Mouse (Mus musculus) lung, postnatal 0 days (tissue): ENCODE results near the gene Elovl7. TPM values are rescaled to one million over a fixed set of nuclear protein-coding genes. Genes with fewer than 3 reads are reported as not detected.

Experiments
- ATAC-seq: fragments of 200-750 bp; cut with Nextera tagmentation; 2 replicates; pipeline ENCODE4 v1.8.0; 2017; ENCODE audit warnings: moderate library complexity
- DNase-seq: peaks from one replicate; pipeline ENCODE4 v3.0.0-alpha.2; 2016; ENCODE audit warnings: low spot score
- H3K27ac ChIP-seq: fragments of 300-500 bp; sonication (generic); 2 replicates; pipeline ENCODE4 v1.5.1; 2014; ENCODE audit warnings: antibody characterized with exemption, mild to moderate bottlenecking, low read length, mixed read lengths
- H3K27me3 ChIP-seq: fragments of 300-500 bp; sonication (generic); replicated peaks from 2 replicates; pipeline ENCODE4 v1.6.1; 2014; ENCODE audit warnings: low read length, mixed read lengths; ENCODE audit not compliant: insufficient read depth
- H3K36me3 ChIP-seq: fragments of 300-500 bp; sonication (generic); 2 replicates; pipeline ENCODE4 v1.6.1; 2014; ENCODE audit warnings: low read length, mixed read lengths; ENCODE audit not compliant: insufficient read depth
- H3K4me1 ChIP-seq: fragments of 300-500 bp; sonication (generic); 2 replicates; pipeline ENCODE4 v1.6.1; 2014; ENCODE audit warnings: antibody characterized with exemption, low read depth, low read length, mixed read lengths; ENCODE audit not compliant: insufficient read depth
- H3K4me2 ChIP-seq: fragments of 300-500 bp; sonication (generic); replicated peaks from 2 replicates; pipeline ENCODE4 v1.6.1; 2014; ENCODE audit warnings: low read depth, mild to moderate bottlenecking, low read length, moderate library complexity, mixed read lengths
- H3K4me3 ChIP-seq: fragments of 300-500 bp; sonication (generic); 2 replicates; pipeline ENCODE4 v1.5.1; 2014; ENCODE audit warnings: low read depth, low read length
- H3K9ac ChIP-seq: fragments of 300-500 bp; sonication (generic); replicated peaks from 2 replicates; pipeline ENCODE4 v1.6.1; 2014; ENCODE audit warnings: low read depth, mild to moderate bottlenecking
- H3K9me3 ChIP-seq: fragments of 300-500 bp; sonication (generic); 2 replicates; pipeline ENCODE4 v1.6.1; 2016; ENCODE audit warnings: low read length, mixed read lengths
- CTCF ChIP-seq: IDR thresholded peaks from 2 replicates; pipeline ENCODE4 v1.5.1; 2016; ENCODE audit warnings: antibody characterized with exemption, mild to moderate bottlenecking
- EP300 ChIP-seq: IDR thresholded peaks from 2 replicates; pipeline ENCODE4 v1.6.1; 2016; ENCODE audit warnings: antibody characterized with exemption, mild to moderate bottlenecking, control low read depth
- WGBS: fragments of 180-500 bp; shearing (Covaris S2); extraction: QIAGEN DNeasy Blood & Tissue Kit; methylation state at CpG from one replicate; pipeline ENCODE4 v1.1.7; 2014; 5-methylcytosine and 5-hydroxymethylcytosine counted together
- polyA plus RNA-seq: library from polyadenylated mRNA; unstranded; fragments of >200 nt; fragmentation: Nextera tagmentation; extraction: Ambion mirVana; gene quantifications from 2 replicates; pipeline ENCODE4 v1.2.1, GENCODE M21; 2015

The Elovl7 gene
- 10.1 and 12.9 TPM in 2 replicates for polyA plus RNA-seq

DNA sequence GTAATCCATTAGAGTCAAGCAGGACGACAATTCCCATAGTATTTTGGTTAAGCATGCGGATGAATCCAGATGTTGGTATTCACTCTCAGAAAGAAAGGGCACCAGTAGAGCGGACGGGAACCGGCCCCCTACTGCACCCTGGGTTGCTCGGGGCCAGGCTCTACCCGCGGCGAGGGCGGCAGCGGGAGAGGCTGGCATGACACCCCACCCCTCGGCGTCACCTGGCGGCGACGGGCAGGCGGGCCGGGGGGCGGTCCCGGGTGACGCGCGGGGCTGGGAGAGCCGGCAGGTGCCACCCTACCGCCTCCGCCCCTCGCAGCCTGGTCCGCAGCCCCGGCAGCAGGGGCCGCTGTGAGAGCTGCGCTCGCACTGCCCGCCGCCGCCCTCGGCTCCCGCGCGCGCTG, at the start of gene Elovl7:
Gene Elovl7 (plus strand): TSS at position 324 of the 404 bp plus-strand sequence.
- no peaks in the 10 kb centered on the region for H3K27me3 ChIP-seq
- DNase-seq (peak; percentile 88), ATAC-seq (peak; percentile 99)
- H3K9ac ChIP-seq: peak within 1 kb of the TSS; percentile 48
- H3K36me3 ChIP-seq: no peaks in the 10 kb centered on the region
- 0 out of 2 replicates have a peak within 1 kb of the TSS, but pooled peaks have one; percentile 38 for H3K27ac ChIP-seq
- no peaks in the 10 kb centered on the region for H3K9me3 ChIP-seq
- peak within 1 kb of the TSS; percentile 100 for H3K4me2 ChIP-seq
- H3K4me3 ChIP-seq: peak within 1 kb of the TSS; percentile 77
- peaks cover 7% of the 10 kb centered on the region; the same call in 1 of the 2 replicates for H3K4me1 ChIP-seq
- TF ChIP-seq CTCF: peak; percentile 52
- no peak for TF ChIP-seq EP300
- WGBS: under 1% methylated on average over 28 of the region's 40 CpGs

DNA sequence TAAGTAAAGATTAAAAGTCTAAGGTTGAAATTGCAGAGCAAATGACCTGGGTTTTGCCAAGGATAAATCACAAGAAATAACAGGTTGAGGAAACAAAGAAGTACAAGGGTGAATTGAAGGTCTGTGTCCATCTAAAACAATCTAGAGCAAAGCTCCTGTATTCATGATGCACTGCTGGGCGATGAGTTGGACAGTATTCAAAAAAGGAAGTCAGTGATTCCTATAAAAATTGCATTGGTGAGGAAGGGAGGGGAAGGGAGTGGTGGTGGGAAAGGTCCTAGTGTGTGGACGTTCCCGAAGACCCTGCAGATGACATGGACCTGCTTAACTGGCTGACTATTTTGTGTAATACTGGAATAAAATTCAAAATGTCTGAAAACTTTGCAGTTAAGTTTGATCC, 49.6 kb upstream of the Elovl7 start:
- ATAC-seq (no peak), DNase-seq (no peak)
- no peaks in the 10 kb centered on the region for H3K27me3 ChIP-seq
- H3K36me3 ChIP-seq: no peaks in the 10 kb centered on the region
- no peak overlapping the region for H3K27ac ChIP-seq
- WGBS: 86% methylated on average over 3 of the region's 3 CpGs
- no peak overlapping the region for H3K4me2 ChIP-seq
- 0 out of 2 replicates have a peak, but pooled peaks cover 1% of the 10 kb centered on the region for H3K4me1 ChIP-seq
- no peak for TF ChIP-seq EP300
- no peak for TF ChIP-seq CTCF
- no peak overlapping the region for H3K4me3 ChIP-seq
- no peak overlapping the region for H3K9ac ChIP-seq
- H3K9me3 ChIP-seq: no peaks in the 10 kb centered on the region

DNA sequence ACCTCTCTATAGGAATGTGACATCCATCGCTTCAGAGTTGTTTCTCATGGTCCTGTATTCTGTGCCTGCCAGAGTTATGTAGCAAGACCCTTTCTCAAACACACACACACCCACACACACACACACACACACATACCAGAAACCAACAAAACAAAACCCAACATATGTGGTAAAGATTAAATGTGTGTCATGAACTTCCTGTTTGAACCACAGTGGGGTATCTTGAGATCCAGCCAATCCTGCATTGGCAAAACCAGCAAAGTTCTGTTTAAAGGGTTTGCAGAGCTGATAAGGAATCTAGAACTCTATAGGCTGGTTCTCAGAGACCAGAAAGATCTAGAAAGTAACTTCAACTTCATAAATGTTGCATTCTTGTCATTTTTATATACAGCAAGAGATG, 44.2 kb upstream of the Elovl7 start:
- H3K9me3 ChIP-seq: no peaks in the 10 kb centered on the region
- H3K4me2 ChIP-seq: no peak overlapping the region
- DNase-seq: no peak
- no peaks in the 10 kb centered on the region for H3K4me1 ChIP-seq
- 93% methylated on average over 1 of the region's 1 CpGs for WGBS
- no peak overlapping the region for H3K27ac ChIP-seq
- H3K27me3 ChIP-seq: no peaks in the 10 kb centered on the region
- no peak for TF ChIP-seq EP300
- TF ChIP-seq CTCF: no peak
- no peak for ATAC-seq
- no peak overlapping the region for H3K4me3 ChIP-seq
- no peak overlapping the region for H3K9ac ChIP-seq
- H3K36me3 ChIP-seq: 0 out of 2 replicates have a peak, but pooled peaks cover 3% of the 10 kb centered on the region

DNA sequence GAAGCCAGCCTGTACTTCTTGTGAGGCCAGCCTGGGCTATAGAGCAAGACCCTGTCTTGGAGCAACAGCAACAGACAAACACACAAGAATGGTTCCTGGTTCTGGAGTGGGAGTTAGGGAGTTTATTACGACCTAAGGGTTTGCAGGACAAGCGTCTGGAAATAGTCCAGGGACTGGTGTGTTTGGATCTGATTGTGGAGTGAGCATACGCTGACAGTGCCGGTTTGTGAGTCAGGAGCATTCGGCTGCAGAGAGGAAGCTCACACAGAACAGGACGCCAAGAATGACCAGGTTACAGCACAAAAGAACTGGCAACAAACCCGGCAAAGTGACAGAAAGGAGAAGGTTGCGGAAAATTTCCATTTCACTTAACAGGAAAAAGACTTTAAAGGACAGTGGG, 43.7 kb upstream of the Elovl7 start:
- no peaks in the 10 kb centered on the region for H3K9me3 ChIP-seq
- H3K4me2 ChIP-seq: no peak overlapping the region
- ATAC-seq (no peak), DNase-seq (no peak)
- WGBS: 87% methylated on average over 8 of the region's 8 CpGs
- H3K27ac ChIP-seq: no peak overlapping the region
- TF ChIP-seq CTCF: no peak
- TF ChIP-seq EP300: no peak
- peaks cover 3% of the 10 kb centered on the region; the same call in 1 of the 2 replicates for H3K36me3 ChIP-seq
- no peak overlapping the region for H3K4me3 ChIP-seq
- no peaks in the 10 kb centered on the region for H3K27me3 ChIP-seq
- H3K9ac ChIP-seq: no peak overlapping the region
- no peaks in the 10 kb centered on the region for H3K4me1 ChIP-seq

DNA sequence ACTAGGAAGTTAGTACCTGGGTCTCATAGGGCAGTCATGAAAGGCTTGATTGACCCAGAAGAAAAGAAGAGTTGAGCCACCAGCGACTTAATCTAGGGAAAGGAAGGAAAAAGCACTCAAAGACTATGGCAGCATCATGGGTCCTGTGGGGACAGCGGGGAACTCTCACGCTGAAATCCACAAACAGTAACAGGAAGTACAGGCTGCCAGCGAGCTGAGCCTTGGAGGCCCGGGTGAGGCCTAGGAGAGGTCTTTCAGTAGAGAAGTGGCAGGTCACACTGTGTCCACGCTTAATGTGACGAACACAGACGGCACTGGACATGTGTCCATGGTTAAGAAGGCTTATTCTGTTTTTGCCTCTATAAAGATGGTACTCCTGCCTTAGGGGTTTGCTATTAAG, 34.6 kb upstream of the Elovl7 start:
- Histone ChIP-seq H3K9ac (no peak overlapping the region), H3K27me3 (no peaks in the 10 kb centered on the region), H3K9me3 (no peaks in the 10 kb centered on the region), H3K4me1 (no peaks in the 10 kb centered on the region), H3K27ac (no peak overlapping the region), H3K36me3 (peaks cover 11% of the 10 kb centered on the region; the same call in 1 of the 2 replicates), H3K4me3 (no peak overlapping the region), H3K4me2 (no peak overlapping the region)
- no peak for TF ChIP-seq CTCF
- TF ChIP-seq EP300: no peak
- no peak for DNase-seq
- no peak for ATAC-seq
- WGBS: 80% methylated on average over 8 of the region's 8 CpGs

DNA sequence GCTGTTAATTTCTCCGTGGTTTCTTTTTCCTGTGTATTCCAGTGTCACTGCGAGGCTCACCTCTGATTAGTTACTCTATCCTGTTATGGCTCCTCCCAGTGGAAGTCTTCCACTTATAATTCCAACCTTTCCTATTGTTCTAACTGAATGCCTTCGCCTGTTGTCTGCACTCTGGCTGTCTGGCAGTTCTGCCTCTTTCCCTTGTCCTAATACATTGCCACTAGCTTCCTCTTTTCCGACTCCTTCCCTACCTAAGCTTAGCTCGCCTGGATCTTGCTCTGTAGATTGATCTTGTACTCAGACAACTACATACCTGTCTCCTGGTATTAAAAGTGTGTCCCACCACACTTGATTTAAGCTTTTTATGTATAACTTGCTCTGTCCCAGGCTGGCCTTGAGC, 33.4 kb upstream of the Elovl7 start:
- H3K27ac ChIP-seq: no peak overlapping the region
- H3K4me2 ChIP-seq: no peak overlapping the region
- no peaks in the 10 kb centered on the region for H3K4me1 ChIP-seq
- WGBS: 68% methylated on average over 5 of the region's 5 CpGs
- ATAC-seq (no peak), DNase-seq (no peak)
- TF ChIP-seq CTCF (no peak), EP300 (no peak)
- H3K9ac ChIP-seq: no peak overlapping the region
- H3K27me3 ChIP-seq: no peaks in the 10 kb centered on the region
- no peak overlapping the region for H3K4me3 ChIP-seq
- H3K36me3 ChIP-seq: peaks cover 7% of the 10 kb centered on the region; the same call in 1 of the 2 replicates
- no peaks in the 10 kb centered on the region for H3K9me3 ChIP-seq

DNA sequence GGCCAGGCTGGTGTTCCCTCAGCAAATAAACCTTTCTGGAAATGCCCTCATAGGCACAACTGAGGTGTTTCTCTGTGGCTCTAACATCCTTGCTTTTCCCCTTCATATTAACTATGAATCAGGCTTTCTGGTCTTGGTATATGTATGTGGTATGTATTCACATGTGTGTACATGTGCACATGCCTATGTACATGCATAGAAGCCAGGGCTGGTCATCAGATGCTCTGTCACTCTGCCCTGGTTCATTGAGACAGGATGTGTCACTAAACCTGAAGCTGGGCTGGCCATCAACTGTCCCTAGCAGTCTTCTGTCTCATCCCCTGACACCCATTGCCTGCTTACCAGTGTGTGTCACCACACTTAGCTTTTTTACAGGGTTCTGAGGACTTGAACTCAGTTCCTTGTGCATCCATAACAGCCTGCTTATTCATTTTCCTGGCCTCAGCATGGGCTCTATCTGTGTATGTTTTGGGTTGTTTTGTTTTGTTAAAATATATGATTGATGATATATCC, 29.4 kb upstream of the Elovl7 start:
- no peak for ATAC-seq
- TF ChIP-seq CTCF (no peak), EP300 (no peak)

More for the DNA sequence above, 29.4 kb upstream of the Elovl7 start:
- DNase-seq: no peak
- H3K4me3 ChIP-seq: no peak overlapping the region
- no peaks in the 10 kb centered on the region for H3K9me3 ChIP-seq
- H3K4me2 ChIP-seq: no peak overlapping the region
- H3K36me3 ChIP-seq: no peaks in the 10 kb centered on the region
- H3K27me3 ChIP-seq: no peaks in the 10 kb centered on the region
- H3K27ac ChIP-seq: no peak overlapping the region
- H3K9ac ChIP-seq: no peak overlapping the region
- no peaks in the 10 kb centered on the region for H3K4me1 ChIP-seq
